Mouse (Mus musculus): ENCODE results near the gene Slc16a1.

- TF ChIP-seq POLR2A (IDR thresholded peaks at IDR 0.05; ENCODE audit: extremely low read depth, insufficient read depth, low read length) (no peak), CTCF (IDR thresholded peaks at IDR 0.05; ENCODE audit: extremely low read depth, insufficient read depth, low read length) (no peak)
These were observed 20.2 kb downstream of the Slc16a1 start for GRCm38 (mm10) chr3:104658706-104659105.

Measured in cortical plate, adult 2 months (tissue).